Mouse (Mus musculus) embryo, embryonic 10 days (tissue): ENCODE data around the gene Urah.

Experiments
- DNase-seq: peaks from one replicate; pipeline ENCODE4 v3.0.0-alpha.2; 2015; ENCODE audit warnings: low spot score

The Urah gene

GRCm38 (mm10) chr7:140840750-140841735, 6.2 kb downstream of the Urah start:
- no peak for DNase-seq

DNA sequence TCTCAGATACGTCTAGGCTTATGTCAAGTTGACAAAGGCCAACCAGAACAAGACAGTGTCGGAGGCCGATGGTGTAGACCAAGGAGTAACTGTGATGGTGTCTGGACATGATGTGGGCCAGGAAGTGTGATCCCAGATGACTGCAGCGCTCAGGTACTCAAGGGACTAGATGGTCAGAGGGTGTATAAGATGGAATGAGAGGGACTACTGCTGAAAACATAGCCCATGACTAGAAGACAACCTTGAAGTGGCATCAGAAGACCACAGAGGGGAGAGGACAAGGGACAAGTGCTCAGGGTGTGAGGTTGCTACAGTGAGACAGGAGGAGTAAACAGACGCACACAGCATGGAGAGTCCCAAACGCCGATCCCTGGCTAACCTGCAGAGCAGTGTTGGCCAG, 9.0 kb downstream of the Urah start:
- DNase-seq: no peak

DNA sequence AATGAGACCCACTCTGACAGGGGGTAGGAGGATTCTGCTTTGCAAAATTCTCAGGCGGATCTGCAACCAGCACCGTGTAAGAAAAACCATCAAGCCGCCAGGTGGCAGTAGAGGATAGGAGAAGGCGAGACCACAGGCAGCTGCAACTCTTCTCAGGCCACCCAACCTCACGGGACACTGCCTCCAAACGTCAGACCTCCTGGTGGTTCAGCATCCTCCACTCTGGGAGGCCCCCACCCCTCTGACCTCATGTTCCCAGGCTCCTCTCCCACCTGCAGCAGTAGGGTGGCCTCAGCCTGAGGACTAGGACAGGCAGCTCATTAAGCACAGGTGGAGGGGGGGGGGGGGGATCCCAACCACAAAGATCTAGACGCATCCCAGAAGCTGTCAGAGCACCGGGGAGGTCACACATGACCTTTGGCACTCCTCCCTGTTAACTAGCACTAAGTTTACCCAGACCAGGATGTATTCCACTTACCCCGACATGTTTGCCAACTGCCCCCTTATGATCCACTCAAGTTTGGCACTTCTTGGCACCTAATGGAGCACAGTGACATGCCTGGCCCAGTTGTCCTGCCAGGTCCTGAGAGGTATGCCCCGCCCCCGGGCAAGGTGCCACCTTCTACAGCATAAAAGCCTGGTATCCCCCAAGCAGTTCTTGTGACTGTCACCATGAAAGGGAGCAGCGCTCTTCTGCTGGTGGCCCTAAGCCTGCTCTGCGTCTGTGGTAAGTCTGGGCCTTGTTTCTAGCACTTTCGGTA, 10.3 kb downstream of the Urah start, which contains the start of gene Scgb1c1:
Gene Scgb1c1 (plus strand): TSS at position 643 of the 761 bp plus-strand sequence.
- peak; percentile 91 for DNase-seq

DNA sequence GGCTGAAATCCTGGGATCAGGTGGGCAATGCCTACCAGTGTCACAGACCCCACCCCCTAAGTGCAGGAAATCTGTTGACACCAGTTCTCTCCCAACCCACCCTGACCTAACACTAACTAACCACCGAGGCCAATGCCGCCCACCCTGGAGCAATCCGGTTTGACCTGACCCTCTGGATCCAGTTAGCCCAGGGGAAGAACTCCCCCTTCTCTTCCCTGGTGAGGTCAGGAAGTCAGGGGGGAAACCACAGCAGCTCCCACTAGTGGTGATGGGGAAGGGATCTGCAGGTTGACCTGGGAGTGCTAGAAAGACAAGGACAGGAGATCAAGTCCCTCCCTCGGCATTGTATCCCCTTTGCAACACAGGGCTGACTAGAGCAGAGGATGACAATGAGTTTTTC, 10.9 kb downstream of the Urah start:
- DNase-seq: no peak

DNA sequence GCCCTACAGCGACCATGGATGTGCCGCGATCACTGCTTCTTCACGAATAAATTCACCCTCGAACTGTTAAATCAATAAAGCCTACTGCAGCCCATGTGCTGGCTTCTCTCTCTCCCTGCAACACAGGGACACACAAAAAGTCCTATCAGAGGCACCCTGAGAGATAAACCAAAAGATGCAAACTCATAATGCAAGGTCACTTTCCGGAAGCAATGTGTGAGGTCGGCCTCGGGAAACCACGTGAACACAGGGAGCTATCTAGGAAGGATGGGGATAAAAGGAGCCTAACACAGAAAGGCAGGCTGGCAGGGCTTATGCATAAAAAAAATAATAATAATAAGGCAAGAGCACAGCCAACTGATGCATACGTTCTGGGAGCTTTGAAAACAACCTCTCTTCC, 11.9 kb downstream of the Urah start:
- DNase-seq: no peak

- no peak for DNase-seq
Observed at GRCm38 (mm10) chr7:140847755-140848580, 13.2 kb downstream of the Urah start, which contains the start of gene Odf3. TSS of gene Odf3 (plus strand) at chr7:140847805.

DNA sequence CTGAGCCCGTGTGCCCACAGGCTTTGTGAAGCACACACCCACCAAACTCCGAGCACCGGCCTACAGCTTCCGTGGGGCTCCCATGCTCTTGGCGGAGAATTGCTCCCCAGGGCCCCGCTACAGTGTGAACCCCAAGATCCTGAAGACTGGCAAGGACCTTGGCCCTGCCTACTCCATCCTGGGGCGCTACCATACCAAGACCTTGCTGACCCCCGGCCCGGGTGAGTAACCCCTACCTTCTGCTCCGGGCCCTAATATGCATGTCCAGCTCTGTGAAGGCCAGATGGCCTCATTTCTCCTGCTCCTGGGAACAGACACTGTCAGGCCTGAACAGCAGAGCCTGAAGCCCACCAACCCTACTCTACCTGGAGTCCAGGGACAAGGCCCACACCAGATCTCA, 13.8 kb downstream of the Urah start:
- DNase-seq: no peak

GRCm38 (mm10) chr7:140851916-140852315, 17.1 kb downstream of the Urah start:
- DNase-seq: no peak

DNA sequence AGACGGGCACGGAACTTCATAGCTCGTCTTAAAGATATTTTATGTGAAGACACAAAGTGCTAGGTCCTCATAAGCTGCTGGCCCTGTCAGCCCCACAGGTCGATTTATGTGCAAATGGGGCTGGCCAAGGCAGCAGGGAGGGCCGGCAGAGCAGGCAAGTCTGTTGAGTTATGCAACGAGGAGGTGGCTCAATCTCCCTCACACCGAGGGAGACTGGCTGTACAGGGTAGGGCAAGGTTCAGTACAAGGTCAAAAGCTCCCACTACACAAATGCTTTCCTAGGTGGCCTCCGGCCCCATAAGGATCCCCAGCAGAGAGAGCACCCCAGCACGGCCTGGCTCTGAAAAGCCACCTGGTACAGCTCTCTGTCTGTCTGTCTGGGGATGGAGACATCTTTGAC, 18.6 kb downstream of the Urah start:
- DNase-seq: no peak

- DNase-seq: no peak
Observed at GRCm38 (mm10) chr7:140854483-140854882, 19.7 kb downstream of the Urah start.

DNA sequence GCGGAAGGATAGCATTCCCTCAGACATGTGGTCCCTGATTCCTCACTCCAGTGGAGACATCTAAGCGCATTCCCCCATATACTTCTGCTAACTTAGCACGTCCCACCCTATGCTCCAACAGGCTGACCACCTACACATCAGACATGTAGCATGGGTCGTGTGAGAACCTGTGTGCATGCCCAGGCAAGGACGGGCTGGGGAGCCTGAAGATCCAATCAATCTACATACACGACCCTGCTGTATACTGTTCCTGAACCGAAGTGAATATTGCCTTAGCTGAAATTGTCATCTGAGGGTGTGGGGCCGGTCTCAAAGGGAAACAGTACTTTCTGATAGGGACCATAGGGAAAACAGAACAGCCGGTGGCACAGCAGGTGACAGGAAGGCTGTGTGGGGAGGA, 20.4 kb downstream of the Urah start:
- no peak for DNase-seq

GRCm38 (mm10) chr7:140855860-140856784, 21.3 kb downstream of the Urah start, which contains the start of gene Gm45785:
TSS of gene Gm45785 (minus strand) at chr7:140856331.
- peak; percentile 91 for DNase-seq

DNA sequence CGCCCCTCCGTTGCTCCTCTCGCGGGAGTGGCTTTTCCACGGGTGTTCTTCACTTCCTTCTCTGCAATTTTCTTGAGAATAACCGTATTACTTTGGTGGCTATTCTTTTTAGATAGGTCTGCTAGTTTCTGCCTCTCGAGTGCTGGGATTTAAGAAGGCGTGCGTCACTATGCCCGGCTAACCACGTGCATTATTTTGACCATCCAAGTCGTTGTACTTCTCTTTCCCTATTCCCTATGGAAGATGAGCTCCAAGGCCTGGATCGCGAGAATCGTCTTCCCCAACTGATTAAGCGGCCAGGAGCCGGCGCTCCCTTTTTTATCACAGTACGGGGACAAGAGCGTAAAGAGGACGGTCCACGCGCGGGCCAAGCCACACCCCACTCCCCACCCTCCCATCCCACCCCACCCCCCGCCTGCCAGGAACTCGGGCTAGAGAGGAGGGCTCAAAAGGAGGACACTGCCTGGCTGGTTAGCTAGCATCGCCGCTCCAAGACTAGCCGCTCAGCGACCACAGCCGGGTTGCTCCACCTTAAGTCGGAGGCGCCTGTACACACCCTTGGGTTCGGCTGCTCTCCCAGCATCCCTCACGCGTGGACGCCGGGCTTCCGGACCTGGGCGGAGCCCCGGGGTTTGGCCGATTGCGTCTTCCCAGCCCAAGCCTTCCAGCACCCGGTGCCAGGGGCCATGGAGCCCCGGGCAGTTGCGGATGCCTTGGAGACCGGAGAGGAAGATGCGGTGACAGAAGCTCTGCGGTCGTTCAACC, 22.1 kb downstream of the Urah start, which contains the start of gene Ric8a:
Gene Ric8a (plus strand): TSS at position 173 of the 765 bp plus-strand sequence.
- peak; percentile 83 for DNase-seq

DNA sequence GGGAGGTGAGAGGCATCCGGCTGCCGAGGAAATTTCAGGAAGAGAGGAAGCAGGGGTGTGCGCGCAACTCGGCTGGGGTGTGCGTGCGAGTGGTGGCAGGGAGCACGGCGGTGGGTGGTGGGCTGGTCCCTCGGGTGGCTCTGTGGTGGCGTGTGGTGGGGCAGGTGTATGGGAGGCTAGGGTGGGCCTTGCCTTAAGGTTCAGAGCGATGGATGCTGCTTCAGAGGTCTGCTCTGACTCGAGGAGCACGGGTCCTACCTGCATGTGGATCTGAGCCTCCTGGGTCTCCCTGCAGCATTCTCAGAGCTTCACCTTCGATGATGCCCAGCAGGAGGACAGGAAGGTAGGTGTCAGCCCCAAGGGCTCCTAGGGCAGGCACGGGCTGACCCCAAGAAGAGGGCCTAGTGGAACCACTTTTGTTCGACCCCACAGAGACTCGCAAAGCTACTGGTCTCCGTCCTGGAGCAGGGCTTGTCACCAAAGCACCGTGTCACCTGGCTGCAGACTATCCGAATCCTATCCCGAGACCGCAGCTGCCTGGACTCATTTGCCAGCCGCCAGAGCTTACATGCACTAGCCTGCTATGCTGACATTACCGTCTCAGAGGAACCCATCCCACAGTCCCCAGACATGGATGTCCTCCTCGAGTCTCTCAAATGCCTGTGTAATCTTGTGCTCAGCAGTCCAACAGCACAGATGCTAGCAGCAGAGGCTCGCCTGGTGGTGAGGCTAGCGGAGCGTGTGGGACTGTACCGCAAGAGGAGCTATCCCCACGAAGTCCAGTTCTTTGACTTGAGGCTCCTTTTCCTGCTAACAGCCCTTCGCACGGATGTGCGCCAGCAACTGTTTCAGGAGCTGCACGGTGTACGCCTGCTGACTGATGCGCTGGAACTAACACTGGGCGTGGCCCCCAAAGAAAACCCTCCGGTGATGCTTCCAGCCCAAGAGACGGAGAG, 23.0 kb downstream of the Urah start, which contains the start of gene Bet1l:
Gene Bet1l (minus strand): TSS at position 28 of the 956 bp plus-strand sequence.
- no peak for DNase-seq

GRCm38 (mm10) chr7:140858746-140859145, 23.9 kb downstream of the Urah start:
- no peak for DNase-seq

GRCm38 (mm10) chr7:140859997-140860396, 25.2 kb downstream of the Urah start:
- DNase-seq: no peak

DNA sequence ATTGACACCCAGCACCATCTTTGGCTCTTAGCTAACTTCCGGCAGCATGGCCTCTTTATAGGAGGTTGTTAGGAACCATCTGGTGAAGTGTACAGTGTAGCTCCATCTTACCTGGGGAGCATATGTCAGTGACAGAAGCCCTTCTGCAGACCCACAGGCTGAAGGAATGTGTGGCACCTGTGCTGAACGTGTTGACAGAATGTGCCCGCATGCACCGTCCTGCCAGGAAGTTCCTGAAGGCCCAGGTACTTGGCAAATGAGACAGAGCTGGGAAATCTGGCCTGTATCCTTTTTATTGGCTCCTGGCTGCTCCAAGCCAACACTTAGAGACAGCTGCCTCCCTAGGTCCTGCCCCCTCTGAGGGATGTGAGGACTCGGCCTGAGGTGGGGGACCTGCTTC, 25.9 kb downstream of the Urah start:
- DNase-seq: no peak

GRCm38 (mm10) chr7:140864761-140865160, 29.9 kb downstream of the Urah start:
- DNase-seq: no peak

DNA sequence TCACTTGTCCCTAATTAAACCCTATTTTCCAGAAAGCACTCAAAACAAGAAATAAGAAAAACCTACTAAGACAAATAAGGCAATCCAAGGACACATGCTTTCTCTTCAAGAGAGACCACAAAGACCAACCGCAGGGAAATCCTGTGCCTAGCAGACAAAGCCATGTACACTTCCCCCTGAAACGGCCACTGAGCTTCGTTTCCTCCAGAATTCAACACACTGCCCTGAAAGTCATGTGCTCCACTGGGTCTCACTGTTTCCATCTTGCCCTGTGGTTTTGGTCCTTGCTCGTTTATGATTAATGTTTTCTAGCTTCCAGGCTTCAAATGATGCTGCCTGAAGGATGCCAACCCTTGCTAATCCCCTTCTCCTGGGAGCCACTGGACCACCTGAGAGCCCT, 39.4 kb downstream of the Urah start:
- no peak for DNase-seq
